Mouse (Mus musculus) thymus, postnatal 10 days (tissue): ENCODE results near the gene Thy1.

ENCODE experiments used
- DNase-seq, 2 experiments: peaks; one replicate each; pipeline ENCODE4 v3.0.0; 2021; ENCODE audit warnings: low spot score in 2 of 2

Thy1 gene

DNA sequence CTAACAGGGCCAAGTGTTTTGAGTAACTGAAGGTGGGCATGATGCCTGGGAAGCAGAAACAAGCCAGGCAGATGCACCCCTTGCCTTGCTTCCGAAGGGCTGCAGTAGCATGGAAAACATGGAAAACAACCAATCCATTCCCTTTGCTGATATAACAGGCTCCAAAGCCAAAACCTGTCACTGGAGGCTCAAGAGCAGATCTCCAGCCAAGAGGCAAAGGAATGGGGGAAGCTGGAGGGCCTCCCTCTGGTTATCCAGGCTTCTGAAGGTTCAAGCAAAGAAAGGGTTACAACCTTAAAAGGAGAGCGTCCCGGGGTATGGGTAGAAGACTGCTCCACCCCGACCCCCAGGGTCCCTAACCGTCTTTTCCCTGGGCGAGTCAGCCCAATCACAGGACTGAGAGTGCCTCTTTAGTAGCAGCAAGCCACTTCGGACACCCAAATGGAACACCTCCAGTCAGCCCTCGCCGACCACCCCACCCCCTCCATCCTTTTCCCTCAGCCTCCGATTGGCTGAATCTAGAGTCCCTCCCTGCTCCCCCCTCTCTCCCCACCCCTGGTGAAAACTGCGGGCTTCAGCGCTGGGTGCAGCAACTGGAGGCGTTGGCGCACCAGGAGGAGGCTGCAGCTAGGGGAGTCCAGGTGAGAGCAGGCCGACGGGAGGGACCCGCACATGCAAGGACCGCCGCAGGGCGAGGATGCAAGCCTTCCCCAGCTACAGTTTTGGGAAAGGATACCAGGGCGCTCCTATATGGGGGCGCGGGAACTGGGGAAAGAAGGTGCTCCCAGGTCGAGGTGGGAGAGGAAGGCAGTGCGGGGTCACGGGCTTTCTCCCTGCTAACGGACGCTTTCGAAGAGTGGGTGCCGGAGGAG, at the start of gene Thy1:
Thy1 (plus strand) TSS at position 549 of the 872 bp plus-strand sequence.
- peak; percentile 83 to 86 for DNase-seq

GRCm38 (mm10) chr9:43997681-43998080, 45.5 kb upstream of the Thy1 start:
- DNase-seq = no peak

- no peak for DNase-seq
These were observed 44.3 kb upstream of the Thy1 start for GRCm38 (mm10) chr9:43998851-43999250.

DNA sequence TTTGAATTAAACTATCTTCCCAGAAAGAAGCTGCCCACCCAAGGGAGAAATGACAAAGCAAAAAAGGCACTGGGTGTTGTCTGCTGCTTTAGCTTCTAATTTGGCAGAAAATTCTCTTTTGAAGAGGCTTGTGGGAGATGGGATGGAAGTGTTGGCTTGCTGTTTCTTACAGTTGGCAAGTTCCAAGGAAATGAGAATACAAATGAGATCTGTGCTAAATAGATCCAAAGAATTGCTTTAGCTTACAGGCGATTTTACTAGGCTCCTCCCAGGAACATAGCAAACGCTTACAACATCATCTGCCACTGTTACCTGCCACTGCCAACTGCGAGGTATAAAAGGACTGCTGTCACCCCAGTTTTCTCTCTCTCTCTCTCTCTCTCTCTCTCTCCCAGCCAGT, 38.8 kb upstream of the Thy1 start:
- DNase-seq = no peak

DNA sequence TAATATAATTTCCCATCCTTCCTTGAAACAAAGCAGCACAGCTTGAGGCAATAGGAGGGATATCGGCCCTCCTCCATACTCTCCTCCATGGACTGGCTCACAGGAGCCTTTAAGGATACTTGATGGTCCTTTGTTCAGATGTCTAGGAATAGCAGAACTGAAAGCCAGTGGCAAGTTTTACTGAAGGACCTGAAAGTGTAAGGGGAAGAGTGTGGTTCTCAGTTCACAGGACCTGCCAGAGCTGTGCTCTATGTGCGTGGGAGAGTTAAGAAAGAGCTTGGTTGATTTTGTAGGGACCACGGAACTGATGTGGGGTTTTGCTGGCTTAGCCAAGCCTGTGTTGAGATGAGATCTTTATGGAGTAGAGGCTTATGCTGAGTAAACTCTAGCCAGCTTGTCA, 37.9 kb upstream of the Thy1 start:
- DNase-seq = no peak

- DNase-seq = no peak
These were observed 35.9 kb upstream of the Thy1 start for GRCm38 (mm10) chr9:44007323-44007722.

- DNase-seq = no peak
These were observed 35.2 kb upstream of the Thy1 start for GRCm38 (mm10) chr9:44007991-44008390.

DNA sequence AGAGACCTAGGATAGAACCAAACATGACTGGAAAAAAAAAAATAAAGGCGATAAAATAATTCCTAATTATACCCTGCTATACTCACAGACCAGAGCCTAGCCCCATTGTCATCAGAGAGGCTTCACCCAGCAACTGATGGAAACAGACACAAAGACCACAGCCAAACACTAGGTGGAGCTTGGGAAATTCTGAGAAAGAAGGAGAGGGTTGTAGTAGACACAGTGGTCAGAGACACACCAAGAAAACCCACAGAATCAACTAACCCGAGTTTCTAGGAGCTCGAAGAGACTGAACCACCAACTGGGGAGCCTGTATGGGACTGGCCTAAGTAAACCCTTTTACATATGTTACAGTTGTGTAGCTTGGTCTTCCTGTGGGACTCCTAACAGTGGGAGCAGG, 32.3 kb upstream of the Thy1 start:
- DNase-seq = no peak

GRCm38 (mm10) chr9:44011668-44012067, 31.5 kb upstream of the Thy1 start:
- DNase-seq = no peak

DNA sequence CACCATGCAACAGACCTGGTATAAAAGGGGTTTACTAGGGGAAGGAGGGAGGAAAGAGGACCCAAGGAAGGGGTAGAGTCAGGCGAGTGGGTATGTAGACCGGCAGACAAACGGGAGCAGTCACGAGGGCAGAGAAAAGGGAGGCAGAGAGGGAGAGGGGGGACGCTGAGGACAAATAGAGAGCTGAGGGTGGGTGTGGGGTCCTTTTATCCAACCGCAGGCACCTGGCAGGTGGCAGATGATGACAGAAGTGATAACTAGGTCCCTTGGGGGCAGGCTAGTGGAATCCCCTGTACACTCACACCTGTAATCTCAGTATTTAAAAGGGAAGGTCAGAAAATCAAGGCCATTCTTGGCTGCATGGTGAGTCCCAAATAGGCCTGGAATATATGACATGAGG, 31.0 kb upstream of the Thy1 start:
- peak; percentile 74 to 85 for DNase-seq

GRCm38 (mm10) chr9:44012761-44013301, 30.4 kb upstream of the Thy1 start:
- peak; percentile 59 to 67 for DNase-seq

GRCm38 (mm10) chr9:44013781-44014180, 29.4 kb upstream of the Thy1 start:
- no peak for DNase-seq

DNA sequence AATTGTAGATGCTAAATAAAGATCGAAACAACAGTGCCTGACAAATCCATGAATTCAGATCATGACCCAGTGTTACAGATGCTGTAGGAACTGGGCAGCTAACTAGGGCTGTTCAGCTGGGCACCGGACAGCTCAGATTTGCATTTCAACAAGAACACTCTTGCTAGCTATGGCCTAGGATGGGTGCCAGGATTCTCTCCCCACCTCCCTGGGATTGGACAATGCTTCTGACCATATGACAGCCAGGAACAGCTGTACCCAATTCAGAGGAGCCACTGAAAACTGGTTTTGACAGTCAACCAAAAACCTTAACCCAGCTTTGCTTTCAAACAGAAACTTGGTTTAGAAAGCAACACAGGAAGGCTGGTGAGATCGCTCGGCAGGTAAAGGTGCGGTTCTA, 26.9 kb upstream of the Thy1 start:
- no peak for DNase-seq

DNA sequence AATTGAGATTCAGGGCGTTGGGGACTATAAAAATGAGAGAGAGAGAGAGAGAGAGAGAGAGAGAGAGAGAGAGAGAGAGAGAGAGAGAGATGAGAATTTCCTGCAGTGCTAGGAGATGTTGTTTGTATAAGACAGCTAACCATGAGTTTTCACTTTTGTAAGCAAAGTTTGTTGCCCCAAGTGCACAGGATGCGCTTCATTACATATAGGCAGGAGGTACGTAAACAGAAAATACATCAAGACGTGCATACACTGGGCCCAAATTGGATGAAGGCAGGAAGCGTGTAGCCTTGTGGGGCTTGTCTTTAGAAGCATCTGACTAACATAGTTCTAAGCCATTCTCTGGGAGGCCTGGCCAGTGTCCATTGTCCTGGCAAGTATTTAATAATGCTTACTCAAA, 25.3 kb upstream of the Thy1 start:
- DNase-seq = no peak

DNA sequence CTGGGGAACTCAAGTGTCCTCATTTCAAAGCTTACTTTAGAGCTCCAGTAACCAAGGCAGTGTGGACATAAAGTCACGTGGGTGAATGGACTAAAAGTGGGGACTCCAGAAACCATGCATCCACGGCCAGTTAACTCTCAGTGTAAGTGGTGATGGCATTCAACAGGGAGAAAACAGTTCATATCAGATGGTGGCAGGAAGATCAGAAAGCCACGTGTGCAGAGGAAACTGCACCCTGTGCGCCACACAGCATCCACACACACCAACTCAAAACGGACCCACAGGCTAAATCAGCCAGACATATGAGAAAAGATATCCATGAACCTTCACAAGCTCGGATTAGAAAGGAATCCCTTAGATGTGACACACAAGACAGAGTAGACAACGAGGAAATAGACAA, 23.2 kb upstream of the Thy1 start:
- DNase-seq = no peak

GRCm38 (mm10) chr9:44022100-44022847, 20.9 kb upstream of the Thy1 start:
- peak; percentile 80 to 89 for DNase-seq

DNA sequence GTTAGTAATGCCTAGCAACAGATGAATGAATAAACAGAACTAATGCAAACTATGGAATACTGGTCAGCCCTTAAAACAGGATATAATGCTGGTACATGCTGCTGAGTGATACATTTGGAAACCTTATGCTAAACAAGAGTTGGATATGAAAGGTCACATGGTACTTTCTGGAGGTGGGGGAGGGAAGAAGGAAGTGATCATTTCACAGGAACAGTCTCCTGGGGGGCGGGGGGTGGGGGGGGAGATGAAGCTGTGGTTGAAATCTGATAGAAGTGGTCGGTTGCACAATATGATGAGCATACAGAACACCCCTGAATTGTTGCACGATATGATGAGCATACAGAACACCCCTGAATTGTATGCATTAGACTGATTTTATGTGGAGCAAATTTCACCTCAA, 19.1 kb upstream of the Thy1 start:
- DNase-seq = no peak

GRCm38 (mm10) chr9:44029580-44030236, 13.5 kb upstream of the Thy1 start:
- DNase-seq = peak; percentile 58 to 67

DNA sequence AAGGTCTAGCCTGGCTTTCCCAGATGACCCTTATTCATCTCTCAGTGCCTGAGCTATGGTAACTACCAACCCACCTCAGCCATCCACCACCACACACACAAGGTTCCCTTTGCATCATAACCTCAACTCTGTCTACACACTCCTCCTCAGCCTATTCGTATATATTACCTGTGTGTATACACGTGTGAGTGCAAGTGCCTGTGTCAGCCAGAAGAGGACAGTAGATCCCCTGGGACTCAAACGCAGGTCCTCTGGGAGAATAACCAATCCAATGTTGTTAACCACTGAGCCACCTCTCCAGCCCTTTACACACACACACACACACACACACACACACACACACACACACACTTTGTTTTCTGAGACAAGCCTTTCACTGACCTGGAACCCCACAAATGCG, 12.5 kb upstream of the Thy1 start:
- no peak for DNase-seq

- peak in 1 of 2 experiments; percentile 59 for DNase-seq
These were observed 12.1 kb upstream of the Thy1 start for GRCm38 (mm10) chr9:44031079-44031478.

DNA sequence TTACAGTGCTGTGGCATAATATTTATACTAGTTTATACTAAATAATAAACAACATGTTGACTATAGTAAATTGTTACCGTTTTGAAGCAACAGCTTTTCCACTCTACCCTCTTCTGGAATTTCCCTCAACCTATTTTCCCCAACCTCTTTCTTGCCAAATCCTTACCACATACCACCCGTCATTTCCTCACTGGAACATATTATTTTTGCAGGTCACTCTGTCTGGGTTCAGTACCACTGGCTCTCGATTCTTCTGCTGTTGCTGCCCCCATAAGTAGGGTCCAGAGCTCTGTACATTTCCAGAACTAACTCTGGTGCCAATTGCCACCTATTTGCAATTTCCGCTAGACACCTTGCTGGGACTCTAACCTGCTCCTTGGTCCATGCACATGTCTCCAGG, 11.2 kb upstream of the Thy1 start:
- no peak for DNase-seq

GRCm38 (mm10) chr9:44033317-44033716, 9.9 kb upstream of the Thy1 start:
- no peak for DNase-seq
